ENCODE assay signal across 7 mouse cellular contexts in the genomic region with DNA sequence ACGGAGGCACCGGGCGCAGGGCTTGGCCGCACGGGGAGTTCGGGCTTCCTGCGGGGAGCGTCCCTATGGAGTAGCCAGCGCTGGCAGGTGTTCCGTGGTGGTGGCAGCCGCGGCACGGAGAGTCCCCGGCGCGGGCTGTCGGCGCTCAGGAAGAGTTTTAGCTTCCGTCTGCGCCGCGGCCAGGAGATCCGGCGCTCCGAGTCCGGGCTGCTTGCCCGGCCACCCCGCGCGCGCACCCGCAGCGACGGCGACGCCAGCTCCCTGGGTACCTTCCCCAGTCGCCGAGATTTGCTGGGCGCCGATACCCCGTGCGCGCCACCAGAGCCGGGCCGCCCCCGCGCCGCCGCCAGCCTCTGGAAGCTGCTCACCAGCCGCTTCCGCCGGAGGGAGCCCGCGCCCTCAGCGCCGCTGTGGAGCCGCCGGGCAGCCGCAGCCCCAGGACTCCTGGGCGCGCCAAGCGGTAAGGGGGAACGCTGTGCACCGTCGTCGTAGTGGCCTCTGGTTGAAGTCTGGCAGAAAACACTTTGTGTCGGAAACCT. TPM values are rescaled to one million over a fixed set of nuclear protein-coding genes. Genes with fewer than 3 reads are reported as not detected.
DNase-seq lines count a peak whose midpoint lies in the region; ATAC-seq lines count a peak whose summit lies in the region.

No protein-coding gene starts in this region.

- peak overlapping the region; percentile 41 for H3K9ac ChIP-seq in forebrain, embryonic 15.5 days (replicated peaks)
- peak overlapping the region; percentile 55 for H3K9ac ChIP-seq in hindbrain, embryonic 14.5 days
- peak overlapping the region; percentile 43 for H3K9ac ChIP-seq in midbrain, embryonic 14.5 days (replicated peaks; ENCODE audit: low read length)
- H3K9ac ChIP-seq in stomach, embryonic 15.5 days, result peak overlapping the region; percentile 1; the same call in 1 of the 2 replicates

- H3K4me3 ChIP-seq in forebrain, embryonic 15.5 days, result peak overlapping the region; percentile 38
- peak overlapping the region; percentile 29 for H3K4me3 ChIP-seq in hindbrain, embryonic 14.5 days (replicated peaks; ENCODE audit: low read length)
- H3K4me3 ChIP-seq in limb, embryonic 10.5 days, result peak overlapping the region; percentile 55
- peak overlapping the region; percentile 28 for H3K4me3 ChIP-seq in midbrain, embryonic 14.5 days (replicated peaks; ENCODE audit: low read depth, low read length)
- peak overlapping the region; percentile 47 for H3K4me3 ChIP-seq in stomach, embryonic 15.5 days (replicated peaks)

- H3K9me3 ChIP-seq in forebrain, embryonic 15.5 days, result no peaks in the 10 kb centered on the region
- no peaks in the 10 kb centered on the region for H3K9me3 ChIP-seq in hindbrain, embryonic 14.5 days (ENCODE audit: control insufficient read depth, low read length)
- no peaks in the 10 kb centered on the region for H3K9me3 ChIP-seq in limb, embryonic 10.5 days (replicated peaks)
- no peaks in the 10 kb centered on the region for H3K9me3 ChIP-seq in midbrain, embryonic 14.5 days (ENCODE audit: control insufficient read depth, low read length)
- H3K9me3 ChIP-seq in stomach, embryonic 15.5 days, result no peaks in the 10 kb centered on the region

- peaks cover 22% of the 10 kb centered on the region; the same call in 1 of the 2 replicates for H3K27me3 ChIP-seq in forebrain, embryonic 15.5 days
- H3K27me3 ChIP-seq in hindbrain, embryonic 14.5 days (ENCODE audit: control insufficient read depth, insufficient read depth, low read length), result no peaks in the 10 kb centered on the region
- H3K27me3 ChIP-seq in limb, embryonic 10.5 days (ENCODE audit: low read depth, poor library complexity, severe bottlenecking), result peaks cover 33% of the 10 kb centered on the region
- H3K27me3 ChIP-seq in midbrain, embryonic 14.5 days (ENCODE audit: control insufficient read depth, insufficient read depth, low read length), result peaks cover 19% of the 10 kb centered on the region; the same call in 1 of the 2 replicates
- no peaks in the 10 kb centered on the region for H3K27me3 ChIP-seq in stomach, embryonic 15.5 days (replicated peaks)

- H3K36me3 ChIP-seq in forebrain, embryonic 15.5 days, result peaks cover 30% of the 10 kb centered on the region
- H3K36me3 ChIP-seq in hindbrain, embryonic 14.5 days (replicated peaks; ENCODE audit: control insufficient read depth, insufficient read depth), result peaks cover 34% of the 10 kb centered on the region
- H3K36me3 ChIP-seq in limb, embryonic 10.5 days, result peaks cover 44% of the 10 kb centered on the region
- peaks cover 37% of the 10 kb centered on the region for H3K36me3 ChIP-seq in midbrain, embryonic 14.5 days (ENCODE audit: control insufficient read depth, insufficient read depth, low read length)
- H3K36me3 ChIP-seq in stomach, embryonic 15.5 days, result peaks cover 20% of the 10 kb centered on the region

- peaks cover 27% of the 10 kb centered on the region for H3K4me1 ChIP-seq in forebrain, embryonic 15.5 days
- peaks cover 26% of the 10 kb centered on the region for H3K4me1 ChIP-seq in hindbrain, embryonic 14.5 days (replicated peaks; ENCODE audit: control insufficient read depth, insufficient read depth, low read length)
- peaks cover 51% of the 10 kb centered on the region for H3K4me1 ChIP-seq in limb, embryonic 10.5 days
- H3K4me1 ChIP-seq in midbrain, embryonic 14.5 days (ENCODE audit: control insufficient read depth, insufficient read depth, low read length), result peaks cover 15% of the 10 kb centered on the region
- H3K4me1 ChIP-seq in stomach, embryonic 15.5 days, result peaks cover 31% of the 10 kb centered on the region

- peak; percentile 67 for DNase-seq in CD4-positive, CD25-positive, alpha-beta regulatory T cell, adult 2 months (ENCODE audit: low read depth, low spot score)
- DNase-seq in T-cell, adult 2 months (ENCODE audit: low spot score), result peak; percentile 42
- no peak for DNase-seq in hindbrain, embryonic 14.5 days (ENCODE audit: low spot score)
- peak; percentile 72 for DNase-seq in limb, embryonic 10.5 days (ENCODE audit: low spot score)
- DNase-seq in midbrain, embryonic 14.5 days, result peak; percentile 63

- WGBS in forebrain, embryonic 15.5 days, result 2% methylated on average over 67 of the region's 67 CpGs
- WGBS in hindbrain, embryonic 14.5 days, result 3% methylated on average over 67 of the region's 67 CpGs
- 2% methylated on average over 67 of the region's 67 CpGs for WGBS in limb, embryonic 10.5 days
- 2% methylated on average over 66 of the region's 67 CpGs for WGBS in midbrain, embryonic 14.5 days
- 4% methylated on average over 66 of the region's 67 CpGs for WGBS in stomach, embryonic 15.5 days

- H3K4me2 ChIP-seq in forebrain, embryonic 15.5 days (replicated peaks), result peak overlapping the region; percentile 54
- H3K4me2 ChIP-seq in hindbrain, embryonic 14.5 days (replicated peaks), result peak overlapping the region; percentile 65
- peak overlapping the region; percentile 61 for H3K4me2 ChIP-seq in midbrain, embryonic 14.5 days (ENCODE audit: low read length)
- H3K4me2 ChIP-seq in stomach, embryonic 15.5 days, result peak overlapping the region; percentile 61

- H3K27ac ChIP-seq in forebrain, embryonic 15.5 days (replicated peaks), result no peak overlapping the region
- H3K27ac ChIP-seq in hindbrain, embryonic 14.5 days, result no peak overlapping the region
- peak overlapping the region; percentile 59 for H3K27ac ChIP-seq in limb, embryonic 10.5 days
- H3K27ac ChIP-seq in midbrain, embryonic 14.5 days (replicated peaks; ENCODE audit: low read depth, low read length), result no peak overlapping the region
- H3K27ac ChIP-seq in stomach, embryonic 15.5 days, result peak overlapping the region; percentile 33

- peak; percentile 14; the same call in 1 of the 2 replicates for ATAC-seq in forebrain, embryonic 15.5 days (replicated peaks)
- no peak for ATAC-seq in hindbrain, embryonic 14.5 days (ENCODE audit: low FRiP score)
- ATAC-seq in midbrain, embryonic 14.5 days (ENCODE audit: low FRiP score, low TSS enrichment), result no peak; the same call in 1 of the 2 replicates
- ATAC-seq in stomach, embryonic 15.5 days (ENCODE audit: insufficient read depth, low FRiP score, low read depth), result no peak

RNA-seq across cellular contexts. Expression of a gene that starts 22.8 kb away (rescaled TPM):
- polyA plus RNA-seq in forebrain, embryonic 15.5 days (2015; fragmentation: Nextera tagmentation; extraction: Ambion mirVana), result 76.9 and 108 TPM in 2 replicates
- 66.3 and 73.1 TPM in 2 replicates for polyA plus RNA-seq in hindbrain, embryonic 14.5 days (2014; fragmentation: Nextera tagmentation; extraction: Ambion mirVana)
- 39.8 and 42.7 TPM in 2 replicates for polyA plus RNA-seq in limb, embryonic 10.5 days (2016; fragmentation: Nextera tagmentation; extraction: Ambion mirVana)
- polyA plus RNA-seq in midbrain, embryonic 14.5 days (2014; fragmentation: Nextera tagmentation; extraction: Ambion mirVana), result 65.1 and 79.0 TPM in 2 replicates
- polyA plus RNA-seq in stomach, embryonic 15.5 days (2015; fragmentation: Nextera tagmentation; extraction: Ambion mirVana), result 35.9 and 37.7 TPM in 2 replicates

RNA-seq across cellular contexts. Expression of a gene that starts 27.1 kb away (rescaled TPM):
- polyA plus RNA-seq in forebrain, embryonic 15.5 days (2015; fragmentation: Nextera tagmentation; extraction: Ambion mirVana), result 39.4 and 40.1 TPM in 2 replicates
- polyA plus RNA-seq in hindbrain, embryonic 14.5 days (2014; fragmentation: Nextera tagmentation; extraction: Ambion mirVana), result 54.4 and 62.4 TPM in 2 replicates
- polyA plus RNA-seq in limb, embryonic 10.5 days (2016; fragmentation: Nextera tagmentation; extraction: Ambion mirVana), result 22.1 and 24.2 TPM in 2 replicates
- polyA plus RNA-seq in midbrain, embryonic 14.5 days (2014; fragmentation: Nextera tagmentation; extraction: Ambion mirVana), result 51.0 and 64.1 TPM in 2 replicates
- polyA plus RNA-seq in stomach, embryonic 15.5 days (2015; fragmentation: Nextera tagmentation; extraction: Ambion mirVana), result 22.0 and 22.3 TPM in 2 replicates

RNA-seq across cellular contexts. Expression of a gene that starts 29.7 kb away (rescaled TPM):
- polyA plus RNA-seq in forebrain, embryonic 15.5 days (2015; fragmentation: Nextera tagmentation; extraction: Ambion mirVana), result 90.6 and 91.4 TPM in 2 replicates
- polyA plus RNA-seq in hindbrain, embryonic 14.5 days (2014; fragmentation: Nextera tagmentation; extraction: Ambion mirVana), result 92.8 and 92.9 TPM in 2 replicates
- 101 and 118 TPM in 2 replicates for polyA plus RNA-seq in limb, embryonic 10.5 days (2016; fragmentation: Nextera tagmentation; extraction: Ambion mirVana)
- polyA plus RNA-seq in midbrain, embryonic 14.5 days (2014; fragmentation: Nextera tagmentation; extraction: Ambion mirVana), result 91.8 and 105 TPM in 2 replicates
- polyA plus RNA-seq in stomach, embryonic 15.5 days (2015; fragmentation: Nextera tagmentation; extraction: Ambion mirVana), result 98.1 and 103 TPM in 2 replicates

RNA-seq across cellular contexts. Expression of a gene that starts 51.2 kb away (rescaled TPM):
- polyA plus RNA-seq in forebrain, embryonic 15.5 days (2015; fragmentation: Nextera tagmentation; extraction: Ambion mirVana), result 18.5 and 23.7 TPM in 2 replicates
- 21.1 and 23.6 TPM in 2 replicates for polyA plus RNA-seq in hindbrain, embryonic 14.5 days (2014; fragmentation: Nextera tagmentation; extraction: Ambion mirVana)
- polyA plus RNA-seq in limb, embryonic 10.5 days (2016; fragmentation: Nextera tagmentation; extraction: Ambion mirVana), result 33.7 and 43.9 TPM in 2 replicates
- polyA plus RNA-seq in midbrain, embryonic 14.5 days (2014; fragmentation: Nextera tagmentation; extraction: Ambion mirVana), result 14.8 TPM in 2 replicates
- polyA plus RNA-seq in stomach, embryonic 15.5 days (2015; fragmentation: Nextera tagmentation; extraction: Ambion mirVana), result 38.8 and 44.6 TPM in 2 replicates

RNA-seq across cellular contexts. Expression of a gene that starts 51.5 kb away (rescaled TPM):
- polyA plus RNA-seq in forebrain, embryonic 15.5 days (2015; fragmentation: Nextera tagmentation; extraction: Ambion mirVana), result 106 and 114 TPM in 2 replicates
- polyA plus RNA-seq in hindbrain, embryonic 14.5 days (2014; fragmentation: Nextera tagmentation; extraction: Ambion mirVana), result 115 and 123 TPM in 2 replicates
- 37.2 and 48.5 TPM in 2 replicates for polyA plus RNA-seq in limb, embryonic 10.5 days (2016; fragmentation: Nextera tagmentation; extraction: Ambion mirVana)
- 110 and 136 TPM in 2 replicates for polyA plus RNA-seq in midbrain, embryonic 14.5 days (2014; fragmentation: Nextera tagmentation; extraction: Ambion mirVana)
- 37.3 and 41.2 TPM in 2 replicates for polyA plus RNA-seq in stomach, embryonic 15.5 days (2015; fragmentation: Nextera tagmentation; extraction: Ambion mirVana)

Comparison
In these comparisons a context has a peak if more than half of its experiments do, and no peak if none do; other contexts are left out.
1. H3K27ac ChIP-seq: peak in limb, embryonic 10.5 days (single experiment) and stomach, embryonic 15.5 days (single experiment); none in forebrain, embryonic 15.5 days (single experiment), hindbrain, embryonic 14.5 days (single experiment) and midbrain, embryonic 14.5 days (single experiment).
2. H3K9ac ChIP-seq: peak in every context shown above with its lines; median percentile 55 in hindbrain, embryonic 14.5 days; 43 in midbrain, embryonic 14.5 days; 41 in forebrain, embryonic 15.5 days; 1 in stomach, embryonic 15.5 days.
3. Peak in every context shown above with its lines, with median percentiles within 50 percentile points of each other: H3K4me2 ChIP-seq and H3K4me3 ChIP-seq.